Mouse (Mus musculus): ENCODE measurements at regions not wholly inside any gene's neighbourhood (a gene's known extent, or its start where the extent isn't known, plus 50 kb on each side); places are given as distances from the start of the nearest gene placed in this dataset.

DNA sequence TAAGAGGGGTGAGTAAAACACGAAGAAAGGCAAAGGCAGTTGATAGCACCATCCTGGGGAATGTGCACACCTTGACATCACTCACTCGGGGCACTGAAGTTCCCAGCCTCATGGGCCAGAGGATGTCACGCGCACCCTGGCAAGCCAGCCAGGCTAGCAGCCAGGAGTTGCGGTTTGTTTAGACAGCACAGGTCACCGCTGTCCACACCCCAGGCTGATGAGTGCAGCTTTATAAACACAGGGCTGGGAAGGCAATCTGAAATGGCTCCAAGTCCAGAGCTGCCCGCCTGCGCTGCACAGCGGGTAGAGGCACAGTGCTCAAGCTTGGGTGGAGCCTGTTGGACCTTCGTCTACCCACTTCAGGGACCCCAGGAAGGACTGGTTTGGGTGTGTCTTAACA is 216.8 kb downstream of the Bcor start:
- WGBS = 76% methylated on average over 10 of the region's 10 CpGs
- Histone ChIP-seq H3K4me3 (ENCODE audit: insufficient read depth, low read depth, low read length) (no peak overlapping the region), H3K4me1 (ENCODE audit: control insufficient read depth, insufficient read depth, low read length) (peaks cover 6% of the 10 kb centered on the region; the same call in 1 of the 2 replicates), H3K27ac (ENCODE audit: insufficient read depth, low read depth, low read length) (no peak overlapping the region)
- TF ChIP-seq POLR2A (IDR thresholded peaks at IDR 0.05; ENCODE audit: insufficient read depth, low read depth, low read length) (no peak), CTCF (IDR thresholded peaks at IDR 0.05; ENCODE audit: insufficient read depth, low read depth, low read length) (no peak)

DNA sequence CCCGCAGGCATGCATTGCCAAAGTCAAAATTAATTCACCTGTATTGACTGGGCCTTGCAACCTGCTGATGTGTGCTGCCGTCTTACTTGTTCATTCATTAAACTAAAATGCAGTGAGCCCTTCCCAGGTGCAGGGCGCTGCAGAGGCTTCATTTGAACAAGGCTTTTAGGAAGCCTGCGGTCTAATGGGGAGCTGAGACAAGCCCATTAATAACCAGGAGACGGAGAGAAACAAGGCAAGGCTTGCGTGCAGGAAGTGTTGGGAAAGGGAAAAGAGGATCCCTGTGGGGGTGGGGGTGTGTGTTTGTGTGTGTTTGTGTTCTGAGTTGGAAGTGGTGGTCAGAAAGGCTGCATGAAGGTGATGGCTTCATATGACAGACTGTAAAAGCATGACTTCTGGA is 215.6 kb downstream of the Bcor start:
- no peak overlapping the region for H3K27ac ChIP-seq (ENCODE audit: insufficient read depth, low read depth, low read length)
- peaks cover 6% of the 10 kb centered on the region; the same call in 1 of the 2 replicates for H3K4me1 ChIP-seq (ENCODE audit: control insufficient read depth, insufficient read depth, low read length)
- WGBS = 38% methylated on average over 6 of the region's 6 CpGs
- TF ChIP-seq CTCF (IDR thresholded peaks at IDR 0.05; ENCODE audit: insufficient read depth, low read depth, low read length) (no peak), POLR2A (IDR thresholded peaks at IDR 0.05; ENCODE audit: insufficient read depth, low read depth, low read length) (no peak)
- no peak overlapping the region for H3K4me3 ChIP-seq (ENCODE audit: insufficient read depth, low read depth, low read length)

DNA sequence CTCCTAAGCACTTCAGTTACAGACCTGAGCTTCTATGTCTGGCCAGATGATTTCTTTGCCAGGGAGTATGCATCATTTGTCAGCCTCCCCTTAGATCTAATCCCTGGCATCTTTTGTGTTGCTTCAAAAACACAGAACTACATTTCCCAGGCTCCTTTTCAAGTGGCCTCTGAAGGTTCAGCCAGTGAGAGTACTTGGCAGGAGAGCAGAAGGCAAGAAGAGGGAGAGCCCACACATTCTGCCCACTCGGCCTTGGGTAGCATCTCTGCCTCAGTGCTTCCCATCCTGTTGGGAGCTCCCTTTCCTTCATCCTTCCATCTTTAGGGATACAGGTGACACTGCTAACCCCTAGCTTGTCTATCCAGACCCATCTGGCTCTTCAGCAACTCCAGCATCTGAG is 214.9 kb downstream of the Bcor start:
- no peak for TF ChIP-seq CTCF (IDR thresholded peaks at IDR 0.05; ENCODE audit: insufficient read depth, low read depth, low read length)
- TF ChIP-seq POLR2A (IDR thresholded peaks at IDR 0.05; ENCODE audit: insufficient read depth, low read depth, low read length) = no peak
- Histone ChIP-seq H3K4me1 (ENCODE audit: control insufficient read depth, insufficient read depth, low read length) (peaks cover 6% of the 10 kb centered on the region; the same call in 1 of the 2 replicates), H3K4me3 (ENCODE audit: insufficient read depth, low read depth, low read length) (no peak overlapping the region), H3K27ac (ENCODE audit: insufficient read depth, low read depth, low read length) (no peak overlapping the region)
- 60% methylated on average over 1 of the region's 1 CpGs for WGBS

DNA sequence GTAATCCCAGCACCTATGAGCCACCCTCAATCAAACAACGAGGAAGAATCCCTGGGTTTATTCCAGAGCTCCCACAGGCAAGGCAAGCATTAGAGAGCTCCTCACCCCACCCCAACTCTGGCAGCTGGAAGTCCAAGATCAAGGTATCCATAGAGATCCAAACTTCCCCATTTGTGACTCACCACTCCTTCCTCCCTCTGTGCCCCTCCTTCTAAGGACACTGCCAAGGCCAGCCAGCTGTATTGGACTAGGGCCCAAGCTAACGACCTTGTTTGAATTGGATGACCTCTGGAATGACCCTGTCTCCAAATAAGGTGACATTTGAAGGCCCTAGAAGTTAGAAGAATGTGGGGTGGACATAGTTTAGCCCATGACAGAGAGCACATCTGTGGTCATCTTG is 208.0 kb downstream of the Bcor start:
- no peak for TF ChIP-seq CTCF (IDR thresholded peaks at IDR 0.05; ENCODE audit: insufficient read depth, low read depth, low read length)
- no peak for TF ChIP-seq POLR2A (IDR thresholded peaks at IDR 0.05; ENCODE audit: insufficient read depth, low read depth, low read length)
- 52% methylated on average over 2 of the region's 2 CpGs for WGBS
- H3K4me1 ChIP-seq (ENCODE audit: control insufficient read depth, insufficient read depth, low read length) = no peaks in the 10 kb centered on the region

DNA sequence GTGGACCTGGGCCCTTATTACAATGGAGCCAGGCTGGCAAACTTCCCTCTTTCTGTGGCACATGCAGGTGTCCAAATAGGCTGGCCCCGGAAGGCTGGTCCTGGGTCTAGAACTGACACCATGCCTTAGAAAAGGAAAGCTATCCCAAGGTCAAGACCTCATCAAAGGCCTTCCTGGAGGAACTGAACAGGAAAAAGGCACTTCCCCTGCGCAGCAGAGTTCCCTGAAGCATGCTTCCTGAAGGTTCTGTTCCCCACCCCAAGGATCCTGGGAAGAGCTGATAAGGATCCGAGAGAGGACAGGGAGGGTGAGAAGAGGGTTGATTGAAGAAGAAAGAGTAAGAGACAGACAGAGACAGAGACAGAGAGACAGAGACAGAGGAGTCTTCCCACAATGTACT is 204.0 kb downstream of the Bcor start:
- H3K4me3 ChIP-seq (ENCODE audit: insufficient read depth, low read depth, low read length) = no peak overlapping the region
- no peak overlapping the region for H3K27ac ChIP-seq (ENCODE audit: insufficient read depth, low read depth, low read length)
- peaks cover 12% of the 10 kb centered on the region for H3K4me1 ChIP-seq (ENCODE audit: control insufficient read depth, insufficient read depth, low read length)
- 94% methylated on average over 3 of the region's 3 CpGs for WGBS
- TF ChIP-seq CTCF (IDR thresholded peaks at IDR 0.05; ENCODE audit: insufficient read depth, low read depth, low read length) (no peak), POLR2A (IDR thresholded peaks at IDR 0.05; ENCODE audit: insufficient read depth, low read depth, low read length) (no peak)

More for the DNA sequence above, 208.0 kb downstream of the Bcor start:
- H3K4me3 ChIP-seq (ENCODE audit: insufficient read depth, low read depth, low read length) = no peak overlapping the region
- H3K27ac ChIP-seq (ENCODE audit: insufficient read depth, low read depth, low read length) = no peak overlapping the region

DNA sequence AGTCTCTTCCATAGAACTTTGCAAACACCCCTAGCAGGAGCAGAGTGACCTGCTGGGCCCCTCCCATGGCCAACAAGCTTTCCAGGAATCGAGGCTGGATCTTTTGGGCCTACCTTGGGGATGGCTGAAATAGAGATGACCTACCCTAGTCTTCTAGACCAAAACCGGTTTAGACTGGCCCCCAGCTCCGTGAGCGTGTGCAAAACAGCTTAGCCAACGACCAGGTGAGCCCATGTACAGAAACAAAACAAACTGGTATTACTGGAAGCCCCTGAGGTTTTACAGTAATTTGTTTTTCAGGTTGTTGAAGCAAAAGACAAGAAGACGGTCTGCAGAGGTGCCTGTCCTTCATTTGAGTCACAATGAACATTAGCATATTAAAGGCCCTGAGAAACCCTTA is 203.1 kb downstream of the Bcor start:
- Histone ChIP-seq H3K27ac (ENCODE audit: insufficient read depth, low read depth, low read length) (no peak overlapping the region), H3K4me1 (ENCODE audit: control insufficient read depth, insufficient read depth, low read length) (peaks cover 15% of the 10 kb centered on the region), H3K4me3 (ENCODE audit: insufficient read depth, low read depth, low read length) (no peak overlapping the region)
- TF ChIP-seq CTCF (IDR thresholded peaks at IDR 0.05; ENCODE audit: insufficient read depth, low read depth, low read length) (no peak), POLR2A (IDR thresholded peaks at IDR 0.05; ENCODE audit: insufficient read depth, low read depth, low read length) (no peak)
- WGBS = 77% methylated on average over 6 of the region's 6 CpGs

DNA sequence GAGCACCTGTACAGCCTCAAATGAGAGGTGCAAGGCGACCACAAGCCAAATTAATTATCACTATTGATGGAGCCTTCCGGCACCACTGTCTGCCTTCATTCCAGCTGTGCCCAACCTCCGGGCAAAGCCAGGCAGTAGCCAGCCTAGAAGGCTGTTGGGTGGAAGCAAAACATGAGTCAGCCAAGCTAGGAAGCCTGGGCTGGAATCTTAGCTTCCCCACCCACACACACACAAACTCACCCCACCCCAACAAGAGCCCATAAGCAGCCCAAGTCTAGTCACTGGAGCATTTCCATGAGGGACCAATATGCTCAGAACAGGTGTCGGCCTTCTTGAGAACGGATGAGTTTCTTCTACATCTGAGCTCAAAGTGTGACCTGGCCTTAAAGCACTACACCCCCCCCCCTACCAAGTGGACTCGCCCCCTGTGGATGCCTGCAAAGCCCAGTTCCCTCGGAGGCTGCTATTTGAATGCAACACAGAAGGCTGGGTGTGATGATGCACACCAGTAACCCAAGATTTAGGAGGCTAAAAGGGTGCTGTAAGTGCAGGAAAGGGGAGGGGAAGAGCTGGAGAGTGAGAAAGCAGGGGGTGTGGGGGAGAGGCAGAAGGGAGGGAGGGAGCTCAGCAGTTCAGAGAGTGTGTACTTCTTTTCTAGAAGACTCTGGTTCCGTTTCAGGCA is 200.1 kb downstream of the Bcor start:
- H3K27ac ChIP-seq (ENCODE audit: insufficient read depth, low read depth, low read length) = peak overlapping the region; percentile 37; the same call in 1 of the 2 replicates
- H3K4me1 ChIP-seq (ENCODE audit: control insufficient read depth, insufficient read depth, low read length) = peaks cover 15% of the 10 kb centered on the region
- TF ChIP-seq POLR2A (IDR thresholded peaks at IDR 0.05; ENCODE audit: insufficient read depth, low read depth, low read length) = no peak
- no peak overlapping the region for H3K4me3 ChIP-seq (ENCODE audit: insufficient read depth, low read depth, low read length)
- WGBS = 39% methylated on average over 8 of the region's 8 CpGs

DNA sequence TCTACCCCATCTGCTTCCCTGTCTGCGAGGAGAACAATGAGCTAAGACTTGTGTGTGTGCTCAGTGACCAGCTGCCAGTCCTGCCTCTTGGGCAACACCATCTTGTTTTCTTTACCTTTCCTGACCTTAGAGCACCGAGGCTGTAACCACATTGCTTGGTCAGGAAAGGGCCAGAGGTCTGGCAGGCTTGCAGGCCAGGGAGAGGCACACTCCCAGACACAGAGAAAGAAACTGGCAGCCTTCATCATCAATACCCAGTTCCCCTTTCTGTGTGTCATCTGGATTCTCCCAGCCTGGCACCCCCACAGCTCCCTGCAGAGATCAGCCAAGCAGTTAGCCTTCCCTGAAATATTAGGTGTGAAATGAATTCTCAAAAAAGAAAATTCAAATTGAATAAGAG is 198.8 kb downstream of the Bcor start:
- peaks cover 15% of the 10 kb centered on the region for H3K4me1 ChIP-seq (ENCODE audit: control insufficient read depth, insufficient read depth, low read length)
- WGBS = 83% methylated on average over 2 of the region's 2 CpGs

DNA sequence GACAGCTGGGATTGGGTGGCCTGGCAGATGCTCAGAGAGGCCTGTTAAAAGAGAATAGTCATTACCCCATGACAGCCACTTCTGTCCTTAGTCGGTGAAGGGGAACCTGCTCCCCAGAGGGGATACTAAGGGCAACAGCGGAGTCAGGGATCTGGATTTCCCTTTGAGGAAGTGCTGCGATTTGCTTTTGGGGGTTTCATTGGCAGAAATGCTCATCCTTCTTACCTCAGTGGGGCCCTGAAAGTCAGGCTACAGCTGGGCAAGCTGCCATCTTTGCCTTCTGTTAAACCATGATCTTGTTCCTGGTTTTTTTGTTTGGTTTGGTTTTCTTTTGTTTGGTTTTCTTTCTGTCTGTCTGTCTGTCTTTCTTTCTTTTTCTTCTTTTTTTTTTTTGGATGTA is 195.7 kb downstream of the Bcor start:
- Histone ChIP-seq H3K4me1 (ENCODE audit: control insufficient read depth, insufficient read depth, low read length) (peaks cover 15% of the 10 kb centered on the region), H3K4me3 (ENCODE audit: insufficient read depth, low read depth, low read length) (no peak overlapping the region), H3K27ac (ENCODE audit: insufficient read depth, low read depth, low read length) (no peak overlapping the region)
- TF ChIP-seq CTCF (IDR thresholded peaks at IDR 0.05; ENCODE audit: insufficient read depth, low read depth, low read length) = no peak
- TF ChIP-seq POLR2A (IDR thresholded peaks at IDR 0.05; ENCODE audit: insufficient read depth, low read depth, low read length) = no peak
- WGBS = 66% methylated on average over 3 of the region's 3 CpGs

More for the DNA sequence above, 198.8 kb downstream of the Bcor start:
- Histone ChIP-seq H3K27ac (ENCODE audit: insufficient read depth, low read depth, low read length) (no peak overlapping the region), H3K4me3 (ENCODE audit: insufficient read depth, low read depth, low read length) (no peak overlapping the region)
- TF ChIP-seq CTCF (IDR thresholded peaks at IDR 0.05; ENCODE audit: insufficient read depth, low read depth, low read length) = no peak

DNA sequence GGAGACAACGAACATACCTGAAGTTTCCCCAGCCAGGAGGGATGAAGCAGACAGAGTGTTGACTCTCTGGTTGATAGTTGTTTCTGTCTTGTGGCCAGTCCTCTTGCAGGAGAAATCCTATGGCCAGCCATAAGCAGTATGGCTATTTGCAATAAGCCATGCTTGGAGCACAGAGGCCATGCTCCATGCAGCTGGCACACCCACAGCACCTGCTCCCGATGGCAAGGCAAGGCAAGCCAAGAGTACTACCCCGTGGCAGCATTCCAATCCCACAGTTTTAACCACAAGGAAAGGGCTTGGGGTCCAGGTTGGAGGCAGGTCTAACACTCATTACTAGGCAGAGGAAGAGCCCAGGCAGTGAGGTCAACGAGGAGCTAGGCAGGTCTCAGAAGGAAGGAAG is 181.5 kb downstream of the Bcor start:
- WGBS = 77% methylated on average over 4 of the region's 4 CpGs
- no peak overlapping the region for H3K27ac ChIP-seq (ENCODE audit: insufficient read depth, low read depth, low read length)

More for the DNA sequence above, 181.5 kb downstream of the Bcor start:
- H3K4me1 ChIP-seq (ENCODE audit: control insufficient read depth, insufficient read depth, low read length) = no peaks in the 10 kb centered on the region
- H3K4me3 ChIP-seq (ENCODE audit: insufficient read depth, low read depth, low read length) = no peak overlapping the region
- no peak for TF ChIP-seq POLR2A (IDR thresholded peaks at IDR 0.05; ENCODE audit: insufficient read depth, low read depth, low read length)
- TF ChIP-seq CTCF (IDR thresholded peaks at IDR 0.05; ENCODE audit: insufficient read depth, low read depth, low read length) = no peak
